Mouse (Mus musculus) effector memory CD4-positive, alpha-beta T cell, adult 5 months (primary cell): ENCODE data around the gene Rpl26. TPM values are rescaled to one million over a fixed set of nuclear protein-coding genes. Genes with fewer than 3 reads are reported as not detected.

Source experiments
- polyA plus RNA-seq: library from polyadenylated mRNA; unstranded; fragments of 100-300 nt; shearing (Covaris generic); gene quantifications from one replicate; pipeline ENCODE4 v1.2.1, GENCODE M21; 2017

The Rpl26 gene
- 834 TPM for polyA plus RNA-seq

DNA sequence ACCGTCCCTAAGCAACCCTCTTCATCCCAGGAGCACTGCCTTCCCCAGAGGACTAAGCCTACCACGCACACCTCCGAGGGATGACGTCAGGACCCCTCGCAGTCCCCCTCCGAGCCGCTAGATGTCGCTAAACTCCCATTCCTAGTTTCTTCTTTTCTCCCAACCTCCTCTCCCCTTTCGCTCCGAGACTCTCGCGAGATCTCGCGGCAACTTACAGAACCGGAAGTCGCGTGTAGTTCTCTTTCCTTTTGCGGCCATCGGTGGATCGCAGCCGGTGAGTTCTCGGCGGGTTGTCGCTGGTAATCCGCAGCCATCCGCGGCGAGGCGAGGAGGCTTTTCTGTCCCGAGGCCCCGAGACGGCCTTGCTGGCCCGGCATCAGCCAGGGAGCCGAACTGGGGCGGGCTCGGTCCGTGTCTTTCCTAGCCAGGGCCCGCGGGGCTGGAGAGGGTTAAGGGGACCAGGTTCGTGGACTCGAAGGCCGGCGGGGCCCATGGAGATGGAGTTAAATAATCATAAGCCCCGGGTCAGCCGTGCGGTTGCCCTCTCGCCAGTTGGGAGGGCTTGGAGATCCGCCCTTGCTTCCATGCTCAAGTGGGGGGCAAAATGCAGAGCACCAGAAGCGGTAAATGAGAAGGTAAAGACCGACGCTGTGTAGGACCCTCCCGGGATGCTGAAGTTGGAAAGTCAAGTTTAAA lies at the start of gene Rpl26:
Gene Rpl26, plus strand, starts transcription at position 233 of the 696 bp plus-strand sequence.

DNA sequence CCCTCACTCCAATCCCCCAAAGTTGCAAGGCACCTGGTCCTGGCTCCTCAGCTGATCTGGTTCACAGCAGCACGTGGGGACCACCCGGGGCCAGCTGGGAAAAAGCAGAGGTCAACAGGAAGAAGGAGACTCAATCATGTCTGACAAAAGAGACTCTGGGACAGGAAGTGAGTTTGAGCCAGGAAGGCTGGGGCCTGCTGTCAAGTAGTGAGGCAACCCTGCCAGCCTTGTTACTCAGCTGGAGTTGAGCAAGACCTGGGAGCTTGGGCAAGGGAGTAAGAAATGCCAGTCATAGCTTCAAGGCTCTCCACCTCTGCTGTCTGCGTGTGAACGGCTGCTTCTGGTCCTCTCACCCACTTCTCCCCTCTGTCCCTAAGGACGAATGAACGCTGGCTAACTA lies 29.6 kb upstream of the Rpl26 start, which contains the start of gene Ndel1:
Gene Ndel1, minus strand, starts transcription at position 111 of the 400 bp plus-strand sequence.

DNA sequence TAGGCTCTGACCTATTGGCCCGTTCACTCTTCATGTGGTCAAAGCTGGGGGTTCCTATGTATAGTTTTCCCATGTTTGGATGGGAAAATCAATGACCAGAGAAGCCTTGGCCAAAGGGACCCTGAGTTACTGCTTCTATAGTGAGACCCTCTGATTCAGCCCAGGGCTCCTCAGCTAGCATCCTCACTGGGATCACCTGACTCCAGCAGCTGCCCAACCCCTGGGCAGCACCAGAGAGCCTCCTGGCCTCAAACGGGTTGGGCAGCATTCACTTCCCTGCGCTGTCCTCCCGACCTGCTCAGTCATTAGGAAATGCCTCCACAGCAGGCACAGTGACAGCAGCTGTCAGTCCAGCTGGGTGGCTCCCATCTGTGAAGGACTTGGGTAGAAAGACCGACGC lies 13.1 kb upstream of the Rpl26 start, which contains the start of gene Rnf222:
Gene Rnf222, plus strand, starts transcription at position 301 of the 400 bp plus-strand sequence.

DNA sequence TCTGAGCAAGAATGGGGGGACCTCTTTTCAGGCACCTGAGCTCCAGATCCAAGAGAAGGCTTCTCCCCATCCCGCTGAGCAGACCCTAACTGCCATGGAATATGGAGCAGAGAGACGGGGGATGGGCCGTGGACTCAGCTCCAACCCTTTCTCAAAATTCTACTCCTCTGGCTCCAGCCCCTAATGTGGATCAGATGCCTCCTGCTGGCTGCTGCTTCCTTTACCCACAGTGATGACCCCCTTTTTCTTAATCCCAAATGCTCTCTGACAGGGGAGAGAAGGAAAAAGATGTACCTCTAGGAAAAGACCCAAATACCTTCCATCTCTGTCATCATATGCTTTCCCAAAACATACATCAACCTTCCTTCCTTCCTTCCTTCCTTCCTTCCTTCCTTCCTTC lies 25.6 kb downstream of the Rpl26 start, which contains the start of gene Odf4:
Gene Odf4, minus strand, starts transcription at position 101 of the 400 bp plus-strand sequence.

Other genes with a start within 250 kb of the Rpl26 start
- gene Myh10, start 210.0 kb upstream of the Rpl26 start, polyA plus RNA-seq: 1.6 TPM
- gene Ndel1, start 29.7 kb upstream of the Rpl26 start, polyA plus RNA-seq: 167 TPM
- gene Rnf222, start 13.0 kb upstream of the Rpl26 start, polyA plus RNA-seq: not detected
- gene Odf4, start 25.5 kb downstream of the Rpl26 start, polyA plus RNA-seq: not detected
- gene Arhgef15, start 55.9 kb downstream of the Rpl26 start, polyA plus RNA-seq: not detected
- 4.2 TPM for gene Slc25a35, start 66.5 kb downstream of the Rpl26 start, polyA plus RNA-seq
- 8.2 TPM for gene Rangrf, start 73.6 kb downstream of the Rpl26 start, polyA plus RNA-seq
- 2.6 TPM for gene Pfas, start 106.9 kb downstream of the Rpl26 start, polyA plus RNA-seq
- 15.3 TPM for gene Ctc1, start 114.3 kb downstream of the Rpl26 start, polyA plus RNA-seq
- gene Aurkb, start 144.1 kb downstream of the Rpl26 start, polyA plus RNA-seq: 0.87 TPM
- 6.9 TPM for gene Borcs6, start 158.1 kb downstream of the Rpl26 start, polyA plus RNA-seq
- 6.6 TPM for gene Tmem107, start 169.2 kb downstream of the Rpl26 start, polyA plus RNA-seq
- 282 TPM for gene Vamp2, start 186.9 kb downstream of the Rpl26 start, polyA plus RNA-seq
- 136 TPM for gene Per1, start 193.6 kb downstream of the Rpl26 start, polyA plus RNA-seq
- gene Hes7, start 218.8 kb downstream of the Rpl26 start, polyA plus RNA-seq: 0.41 TPM
- gene 9130213A22Rik, start 221.0 kb downstream of the Rpl26 start, polyA plus RNA-seq: not detected
- 0.36 TPM for gene Aloxe3, start 224.3 kb downstream of the Rpl26 start, polyA plus RNA-seq